Mouse (Mus musculus): ENCODE data around the gene Aspdh.

GRCm38 (mm10) chr7:44491391-44491790 lies 26.2 kb downstream of the Aspdh start:
- TF ChIP-seq CTCF (IDR thresholded peaks at IDR 0.05; ENCODE audit: low read depth, low read length) (no peak), POLR2A (IDR thresholded peaks at IDR 0.05; ENCODE audit: borderline replicate concordance, low read depth, low read length) (no peak)
